Mouse (Mus musculus) intestine, postnatal 0 days (tissue): ENCODE measurements around the gene Ccdc171. TPM values are rescaled to one million over a fixed set of nuclear protein-coding genes. Genes with fewer than 3 reads are reported as not detected.

Experiments
- ATAC-seq: fragments of 200-750 bp; cut with Nextera tagmentation; 2 replicates; pipeline ENCODE4 v1.8.0; 2017; ENCODE audit warnings: mild to moderate bottlenecking, moderate TSS enrichment, moderate library complexity
- H3K27ac ChIP-seq: fragments of 300-500 bp; sonication (generic); 2 replicates; pipeline ENCODE4 v1.5.1; 2014; ENCODE audit warnings: mild to moderate bottlenecking, low read depth, low read length, moderate library complexity
- H3K27me3 ChIP-seq: fragments of 300-500 bp; sonication (generic); replicated peaks from 2 replicates; pipeline ENCODE4 v1.6.1; 2014; ENCODE audit warnings: low read length, mixed read lengths; ENCODE audit not compliant: control insufficient read depth, insufficient read depth
- H3K36me3 ChIP-seq: fragments of 300-500 bp; sonication (generic); 2 replicates; pipeline ENCODE4 v1.6.1; 2014; ENCODE audit warnings: mild to moderate bottlenecking, moderate library complexity; ENCODE audit not compliant: control insufficient read depth, insufficient read depth
- H3K4me1 ChIP-seq: fragments of 300-500 bp; sonication (generic); replicated peaks from 2 replicates; pipeline ENCODE4 v1.6.1; 2014; ENCODE audit warnings: antibody characterized with exemption, low read length, mixed read lengths; ENCODE audit not compliant: control insufficient read depth, insufficient read depth
- H3K4me2 ChIP-seq: fragments of 300-500 bp; sonication (generic); replicated peaks from 2 replicates; pipeline ENCODE4 v1.6.1; 2014; ENCODE audit warnings: low read depth, mild to moderate bottlenecking, moderate library complexity
- H3K4me3 ChIP-seq: fragments of 300-500 bp; sonication (generic); 2 replicates; pipeline ENCODE4 v1.5.1; 2014; ENCODE audit warnings: low read depth, low read length
- H3K9ac ChIP-seq: fragments of 300-500 bp; sonication (generic); 2 replicates; pipeline ENCODE4 v1.6.1; 2014; ENCODE audit warnings: mild to moderate bottlenecking, low read depth, low read length
- H3K9me3 ChIP-seq: fragments of 300-500 bp; sonication (generic); 2 replicates; pipeline ENCODE4 v1.6.1; 2016; ENCODE audit warnings: mixed run types; ENCODE audit not compliant: control insufficient read depth
- CTCF ChIP-seq: sonication (generic); IDR thresholded peaks from 2 replicates; pipeline ENCODE4 v1.5.1; 2016; ENCODE audit warnings: low read depth, mild to moderate bottlenecking, control low read depth, antibody characterized with exemption, moderate library complexity
- WGBS: fragments of 180-500 bp; shearing (Covaris S2); extraction: QIAGEN DNeasy Blood & Tissue Kit; methylation state at CpG from one replicate; pipeline ENCODE4 v1.1.7; 2014; 5-methylcytosine and 5-hydroxymethylcytosine counted together
- polyA plus RNA-seq: library from polyadenylated mRNA; unstranded; fragments of >200 nt; fragmentation: Nextera tagmentation; extraction: Ambion mirVana; gene quantifications from 2 replicates; pipeline ENCODE4 v1.2.1, GENCODE M21; 2015

Ccdc171 gene
- polyA plus RNA-seq, 1 experiment from 2014 or later: 0.69 TPM

GRCm38 (mm10) chr4:83876600-83876999 is 351.3 kb downstream of the Ccdc171 start:
- H3K4me2 ChIP-seq: no peak overlapping the region
- peak; percentile 35 for TF ChIP-seq CTCF
- no peaks in the 10 kb centered on the region for H3K27me3 ChIP-seq
- no peak for ATAC-seq
- no peak overlapping the region for H3K27ac ChIP-seq
- no peaks in the 10 kb centered on the region for H3K36me3 ChIP-seq
- H3K4me1 ChIP-seq: no peaks in the 10 kb centered on the region
- 59% methylated on average over 7 of the region's 7 CpGs for WGBS
- no peaks in the 10 kb centered on the region for H3K9me3 ChIP-seq
- H3K9ac ChIP-seq: no peak overlapping the region
- H3K4me3 ChIP-seq: no peak overlapping the region

- H3K4me1 ChIP-seq: no peaks in the 10 kb centered on the region
- no peaks in the 10 kb centered on the region for H3K36me3 ChIP-seq
- H3K27ac ChIP-seq: no peak overlapping the region
- H3K4me3 ChIP-seq: no peak overlapping the region
- no peaks in the 10 kb centered on the region for H3K9me3 ChIP-seq
- H3K27me3 ChIP-seq: no peaks in the 10 kb centered on the region
- 51% methylated on average over 8 of the region's 8 CpGs for WGBS
- no peak overlapping the region for H3K4me2 ChIP-seq
- no peak for ATAC-seq
- no peak overlapping the region for H3K9ac ChIP-seq
- TF ChIP-seq CTCF: no peak
Measured at GRCm38 (mm10) chr4:83878236-83878635, 352.9 kb downstream of the Ccdc171 start.

GRCm38 (mm10) chr4:83888459-83889054 is 363.2 kb downstream of the Ccdc171 start:
- no peaks in the 10 kb centered on the region for H3K36me3 ChIP-seq
- no peak overlapping the region for H3K4me2 ChIP-seq
- no peaks in the 10 kb centered on the region for H3K4me1 ChIP-seq
- TF ChIP-seq CTCF: no peak
- H3K27ac ChIP-seq: no peak overlapping the region
- H3K9ac ChIP-seq: no peak overlapping the region
- H3K9me3 ChIP-seq: no peaks in the 10 kb centered on the region
- ATAC-seq: no peak
- 46% methylated on average over 13 of the region's 13 CpGs for WGBS
- H3K4me3 ChIP-seq: no peak overlapping the region
- H3K27me3 ChIP-seq: no peaks in the 10 kb centered on the region

- 82% methylated on average over 9 of the region's 9 CpGs for WGBS
- no peak overlapping the region for H3K4me2 ChIP-seq
- H3K4me3 ChIP-seq: no peak overlapping the region
- H3K4me1 ChIP-seq: no peaks in the 10 kb centered on the region
- H3K9me3 ChIP-seq: no peaks in the 10 kb centered on the region
- ATAC-seq: no peak
- H3K9ac ChIP-seq: no peak overlapping the region
- no peaks in the 10 kb centered on the region for H3K27me3 ChIP-seq
- no peak for TF ChIP-seq CTCF
- no peak overlapping the region for H3K27ac ChIP-seq
- H3K36me3 ChIP-seq: no peaks in the 10 kb centered on the region
Measured at GRCm38 (mm10) chr4:83902081-83902645, 376.8 kb downstream of the Ccdc171 start.

Other genes starting within 250 kb of the Ccdc171 start
- gene Ttc39b, start 201.3 kb upstream of the Ccdc171 start, polyA plus RNA-seq: 2.7 and 2.9 TPM in 2 replicates
- 12.6 and 13.3 TPM in 2 replicates for gene Snapc3, start 107.8 kb upstream of the Ccdc171 start, polyA plus RNA-seq
- 32.1 and 32.4 TPM in 2 replicates for gene Psip1, start 39.1 kb upstream of the Ccdc171 start, polyA plus RNA-seq